Mouse (Mus musculus) adrenal gland, postnatal 36 days (tissue): ENCODE results near the gene Sox13. TPM values are rescaled to one million over a fixed set of nuclear protein-coding genes. Genes with fewer than 3 reads are reported as not detected.

Experiments
- DNase-seq, 2 experiments: peaks; one replicate each; pipeline ENCODE4 v3.0.0; 2021; ENCODE audit warnings: mixed read lengths in 1 of 2
- long read RNA-seq, 2 experiments: library from polyadenylated mRNA; stranded (forward); transcript quantifications; one replicate each; pipeline ENCODE4 v2.0.0; 2021; ENCODE audit warnings: borderline sequencing depth in 2 of 2
- total RNA-seq, 2 experiments: library from RNA; stranded (reverse); gene quantifications; 2 replicates each; pipeline ENCODE4 v1.2.3; 2021

Sox13 gene
- total RNA-seq, result 10 to 100 TPM; 12.6 to 17.5 TPM
- long read RNA-seq, experiment 1, partial matches to known transcripts, result 0 of 4 reads
- long read RNA-seq, experiment 1, other reads (novel, unspliced or antisense), result 4 of 4 reads
- long read RNA-seq, experiment 2, partial matches to known transcripts, result 2 of 2 reads
- long read RNA-seq, experiment 2, other reads (novel, unspliced or antisense), result 0 of 2 reads

- DNase-seq, result peak; percentile 80 to 82
Measured at GRCm38 (mm10) chr1:133423543-133424480, at the start of gene Sox13. Gene Sox13 (minus strand): TSS chr1:133424377.

- DNase-seq, result no peak
Measured at GRCm38 (mm10) chr1:133471556-133471955, 47.4 kb upstream of the Sox13 start.

GRCm38 (mm10) chr1:133471086-133471485, 46.9 kb upstream of the Sox13 start:
- peak in 1 of 2 experiments; percentile 18 for DNase-seq

- DNase-seq, result no peak
Measured at GRCm38 (mm10) chr1:133470242-133471025, 46.3 kb upstream of the Sox13 start.

- no peak for DNase-seq
Measured at GRCm38 (mm10) chr1:133469213-133469612, 45.0 kb upstream of the Sox13 start.

- DNase-seq, result no peak
Measured at GRCm38 (mm10) chr1:133468751-133469150, 44.6 kb upstream of the Sox13 start.

GRCm38 (mm10) chr1:133467905-133468304, 43.7 kb upstream of the Sox13 start:
- no peak for DNase-seq

GRCm38 (mm10) chr1:133463138-133463537, 39.0 kb upstream of the Sox13 start:
- DNase-seq, result no peak

GRCm38 (mm10) chr1:133460996-133461395, 36.8 kb upstream of the Sox13 start:
- DNase-seq, result no peak

GRCm38 (mm10) chr1:133456097-133456496, 31.9 kb upstream of the Sox13 start:
- DNase-seq, result no peak

- no peak for DNase-seq
Measured at GRCm38 (mm10) chr1:133452564-133453165, 28.5 kb upstream of the Sox13 start.

- peak; percentile 22 to 25 for DNase-seq
Measured at GRCm38 (mm10) chr1:133451869-133452563, 27.8 kb upstream of the Sox13 start.

- no peak for DNase-seq
Measured at GRCm38 (mm10) chr1:133451025-133451424, 26.8 kb upstream of the Sox13 start.

GRCm38 (mm10) chr1:133448351-133448931, 24.3 kb upstream of the Sox13 start:
- DNase-seq, result peak; percentile 36 to 48

GRCm38 (mm10) chr1:133446291-133446690, 22.1 kb upstream of the Sox13 start:
- no peak for DNase-seq

GRCm38 (mm10) chr1:133444315-133444714, 20.1 kb upstream of the Sox13 start:
- no peak for DNase-seq

- DNase-seq, result no peak
Measured at GRCm38 (mm10) chr1:133437916-133438683, 13.9 kb upstream of the Sox13 start.

GRCm38 (mm10) chr1:133434756-133435112, 10.6 kb upstream of the Sox13 start:
- no peak for DNase-seq

- peak; percentile 50 to 63 for DNase-seq
Measured at GRCm38 (mm10) chr1:133434018-133434755, 10.0 kb upstream of the Sox13 start.

GRCm38 (mm10) chr1:133432566-133432965, 8.4 kb upstream of the Sox13 start:
- DNase-seq, result no peak
